Mouse (Mus musculus) embryonic stem cell, embryonic (primary cell): ENCODE data around the gene Tube1.
"Not testable (repeated sequence)": the region's sequence is repeated elsewhere in the genome, so short reads cannot be mapped to it uniquely, and the experiment has no call there.

Experiments used
- CTCF ChIA-PET, 4 experiments: fragments of 300-600 bp in 2 of 4; fragments of 350-600 bp in 2 of 4; sonication (Branson Sonifier 250); formaldehyde crosslinking; loops; one replicate each; lab custom pipeline; 2022; ENCODE audit warnings: inconsistent platforms in 2 of 4; lab: Charles Lee
- POLR2A ChIA-PET, 4 experiments: fragments of 300-600 bp in 2 of 4; fragments of 350-600 bp in 2 of 4; sonication (Branson Sonifier 250); formaldehyde crosslinking; loops; one replicate each; lab custom pipeline; 2022; ENCODE audit warnings: antibody characterized with exemption in 4 of 4, inconsistent platforms in 1 of 4; lab: Charles Lee

Tube1 gene

DNA sequence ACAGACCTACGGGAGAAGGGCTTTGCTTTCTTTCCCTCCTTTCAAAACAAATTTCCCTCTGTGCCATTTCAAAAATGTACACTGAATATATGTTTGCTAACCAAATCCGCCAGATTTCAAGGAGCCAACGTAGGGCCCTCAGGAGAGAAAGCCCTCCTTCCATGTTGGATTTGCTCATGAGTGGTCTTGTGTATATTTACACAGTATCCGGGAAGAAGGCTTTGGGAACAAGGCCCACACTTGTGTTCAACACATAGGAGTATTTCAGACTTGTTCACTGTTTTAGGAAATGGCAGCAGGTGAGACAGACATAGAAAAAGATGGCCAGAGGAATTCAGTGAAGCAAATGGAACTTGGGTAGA, 51.8 kb downstream of the Tube1 start:
- POLR2A ChIA-PET: no interaction called here
- CTCF ChIA-PET: no interaction called here

DNA sequence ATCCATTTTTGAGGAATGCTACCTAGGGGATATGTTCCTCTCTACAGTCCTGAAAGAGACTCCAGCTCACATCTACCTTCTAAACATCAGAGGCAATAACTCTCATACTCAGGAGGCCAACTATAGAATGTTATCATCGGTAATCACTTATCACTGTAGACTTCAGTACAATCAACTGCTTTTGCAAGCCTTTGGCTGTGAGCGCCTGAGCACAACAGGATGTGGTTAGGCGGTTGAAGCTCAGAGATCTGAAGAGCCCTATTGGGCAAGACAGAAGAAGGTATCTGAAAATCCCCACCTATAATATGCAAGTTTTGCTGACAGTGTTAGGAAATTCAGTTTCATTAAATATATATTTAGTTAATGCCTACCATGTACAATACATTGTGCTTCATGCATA, 58.9 kb downstream of the Tube1 start:
- POLR2A ChIA-PET: no interaction called here
- CTCF ChIA-PET: no interaction called here

DNA sequence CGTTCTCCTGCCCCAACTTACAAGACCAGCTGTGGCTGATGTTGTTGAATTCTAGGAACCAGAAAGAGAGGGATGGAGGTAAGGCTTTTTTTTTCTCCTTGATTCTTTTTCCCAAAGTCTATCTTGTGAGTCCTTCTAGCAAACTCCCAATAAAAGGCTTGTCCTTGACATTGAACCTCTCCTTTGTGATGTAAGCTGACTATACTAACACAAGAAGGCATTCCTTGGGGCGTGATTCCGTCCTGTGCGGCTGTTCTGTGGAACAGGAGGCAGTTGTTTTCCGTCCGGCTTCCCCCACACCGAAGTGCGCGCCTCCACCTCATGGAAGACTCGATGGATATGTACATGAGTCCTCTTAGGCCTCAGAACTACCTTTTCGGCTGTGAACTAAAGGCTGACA, 64.4 kb downstream of the Tube1 start:
- POLR2A ChIA-PET, CTCF ChIA-PET: not testable (repeated sequence)
